Mouse (Mus musculus) layer of hippocampus, adult 9-11 months (tissue): ENCODE measurements around the gene Pip4k2b.
"Not testable (repeated sequence)": the region's sequence is repeated elsewhere in the genome, so short reads cannot be mapped to it uniquely, and the experiment has no call there.

Experiments
- DNase-seq: peaks from one replicate; pipeline ENCODE4 v3.0.0; 2022

The Pip4k2b gene

GRCm38 (mm10) chr11:97714356-97714755 lies 30.1 kb downstream of the Pip4k2b start:
- no peak for DNase-seq

- no peak for DNase-seq
Observed at GRCm38 (mm10) chr11:97713896-97714295, 30.6 kb downstream of the Pip4k2b start.

GRCm38 (mm10) chr11:97712286-97712685 lies 32.2 kb downstream of the Pip4k2b start:
- no peak for DNase-seq

- no peak for DNase-seq
Observed at GRCm38 (mm10) chr11:97711200-97711900, 33.2 kb downstream of the Pip4k2b start.

- not testable (repeated sequence) for DNase-seq
Observed at GRCm38 (mm10) chr11:97710067-97710466, 34.4 kb downstream of the Pip4k2b start.

GRCm38 (mm10) chr11:97703039-97703826 lies 41.3 kb downstream of the Pip4k2b start, which contains the start of gene Psmb3:
Gene Psmb3, plus strand, starts transcription at chr11:97703399.
- DNase-seq = peak; percentile 100

- DNase-seq = peak; percentile 89
Observed at GRCm38 (mm10) chr11:97702393-97702745, 42.1 kb downstream of the Pip4k2b start.

- DNase-seq = no peak
Observed at GRCm38 (mm10) chr11:97701581-97702392, 42.7 kb downstream of the Pip4k2b start.

- no peak for DNase-seq
Observed at GRCm38 (mm10) chr11:97700746-97701580, 43.5 kb downstream of the Pip4k2b start.

GRCm38 (mm10) chr11:97700003-97700745 lies 44.3 kb downstream of the Pip4k2b start, which contains the start of gene Pcgf2:
Gene Pcgf2, minus strand, starts transcription at chr11:97700497.
- peak; percentile 59 for DNase-seq

GRCm38 (mm10) chr11:97699626-97700002 lies 44.9 kb downstream of the Pip4k2b start:
- DNase-seq = peak; percentile 90

- peak; percentile 40 for DNase-seq
Observed at GRCm38 (mm10) chr11:97698741-97699611, 45.5 kb downstream of the Pip4k2b start.

- DNase-seq = no peak
Observed at GRCm38 (mm10) chr11:97697891-97698529, 46.5 kb downstream of the Pip4k2b start.

- no peak for DNase-seq
Observed at GRCm38 (mm10) chr11:97697199-97697890, 47.2 kb downstream of the Pip4k2b start.

GRCm38 (mm10) chr11:97696669-97697068 lies 47.8 kb downstream of the Pip4k2b start:
- no peak for DNase-seq

- no peak for DNase-seq
Observed at GRCm38 (mm10) chr11:97695712-97696401, 48.6 kb downstream of the Pip4k2b start.

GRCm38 (mm10) chr11:97694921-97695711 lies 49.4 kb downstream of the Pip4k2b start:
- peak; percentile 66 for DNase-seq

- no peak for DNase-seq
Observed at GRCm38 (mm10) chr11:97694435-97694834, 50.1 kb downstream of the Pip4k2b start.
